Mouse (Mus musculus) heart, embryonic 13.5 days (tissue): ENCODE data around the gene Ddx10. TPM values are rescaled to one million over a fixed set of nuclear protein-coding genes. Genes with fewer than 3 reads are reported as not detected.

ENCODE experiments used
- ATAC-seq: fragments of 200-750 bp; cut with Nextera tagmentation; 2 replicates; pipeline ENCODE4 v1.8.0; 2017; ENCODE audit warnings: moderate TSS enrichment; ENCODE audit not compliant: insufficient number of reproducible peaks, low FRiP score, low TSS enrichment; ENCODE audit errors: extremely low read depth
- H3K27ac ChIP-seq: fragments of 300-500 bp; sonication (generic); replicated peaks from 2 replicates; pipeline ENCODE4 v1.5.1; 2015; ENCODE audit warnings: moderate library complexity, mild to moderate bottlenecking, inconsistent platforms
- H3K27me3 ChIP-seq: fragments of 300-500 bp; sonication (generic); replicated peaks from 2 replicates; pipeline ENCODE4 v1.6.1; 2015; ENCODE audit warnings: mild to moderate bottlenecking, inconsistent platforms
- H3K36me3 ChIP-seq: fragments of 300-500 bp; sonication (generic); 2 replicates; pipeline ENCODE4 v1.6.1; 2015; ENCODE audit warnings: mild to moderate bottlenecking, inconsistent platforms
- H3K4me1 ChIP-seq: fragments of 300-500 bp; sonication (generic); 2 replicates; pipeline ENCODE4 v1.6.1; 2015; ENCODE audit warnings: inconsistent platforms
- H3K4me2 ChIP-seq: fragments of 300-500 bp; sonication (generic); 2 replicates; pipeline ENCODE4 v1.6.1; 2015; ENCODE audit warnings: inconsistent platforms, mild to moderate bottlenecking, moderate library complexity
- H3K4me3 ChIP-seq: fragments of 300-500 bp; sonication (generic); 2 replicates; pipeline ENCODE4 v1.5.1; 2015; ENCODE audit warnings: moderate library complexity, mild to moderate bottlenecking, inconsistent platforms
- H3K9ac ChIP-seq: fragments of 300-500 bp; sonication (generic); 2 replicates; pipeline ENCODE4 v1.6.1; 2015; ENCODE audit warnings: inconsistent platforms, mild to moderate bottlenecking, moderate library complexity
- H3K9me3 ChIP-seq: fragments of 300-500 bp; sonication (generic); 2 replicates; pipeline ENCODE4 v1.6.1; 2016; ENCODE audit warnings: inconsistent platforms
- WGBS: fragments of 180-500 bp; shearing (Covaris S2); methylation state at CpG from one replicate; pipeline ENCODE4 v1.1.7; 2015; ENCODE audit warnings: mixed read lengths; 5-methylcytosine and 5-hydroxymethylcytosine counted together
- polyA plus RNA-seq: library from polyadenylated mRNA; unstranded; fragments of >200 nt; fragmentation: Nextera tagmentation; extraction: Ambion mirVana; gene quantifications from 2 replicates; pipeline ENCODE4 v1.2.1, GENCODE M21; 2015

The Ddx10 gene
- polyA plus RNA-seq, 1 experiment from 2014 or later = 16.9 TPM

DNA sequence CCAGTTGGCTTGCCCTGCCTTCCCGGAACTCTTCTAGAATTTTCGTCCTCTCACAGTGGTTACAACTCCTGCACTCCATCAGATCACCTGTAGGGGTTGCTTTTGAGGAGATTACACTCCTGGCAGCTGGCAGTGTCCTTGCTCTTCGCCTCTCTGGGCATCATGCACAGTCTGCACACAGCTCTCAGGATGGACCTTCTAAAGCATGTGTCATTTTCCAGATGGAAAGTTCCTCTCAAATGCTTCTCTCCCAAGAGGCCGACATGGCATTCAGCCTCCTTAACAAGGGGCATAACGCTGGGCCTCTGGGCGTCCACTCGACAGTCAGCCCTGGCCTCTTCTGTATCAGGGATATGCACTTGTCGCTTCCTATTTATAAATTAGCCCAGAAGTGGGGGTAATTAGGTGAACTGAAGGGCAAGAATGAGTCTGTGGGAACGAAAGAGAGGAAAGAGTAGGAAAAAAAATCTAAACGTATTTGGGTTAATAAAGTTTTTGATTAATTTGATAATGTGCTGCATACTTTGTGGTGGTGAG, 174.2 kb downstream of the Ddx10 start:
- Histone ChIP-seq H3K27me3 (no peaks in the 10 kb centered on the region), H3K9ac (no peak overlapping the region), H3K36me3 (no peaks in the 10 kb centered on the region), H3K4me1 (peaks cover 19% of the 10 kb centered on the region), H3K4me3 (no peak overlapping the region), H3K4me2 (no peak overlapping the region), H3K27ac (peak overlapping the region; percentile 25), H3K9me3 (no peaks in the 10 kb centered on the region)
- 51% methylated on average over 10 of the region's 10 CpGs for WGBS
- ATAC-seq = peak; percentile 28; the same call in 1 of the 2 replicates

GRCm38 (mm10) chr9:53072088-53072487, 175.8 kb downstream of the Ddx10 start:
- no peak for ATAC-seq

GRCm38 (mm10) chr9:53070875-53071524, 176.9 kb downstream of the Ddx10 start:
- Histone ChIP-seq H3K4me2 (no peak overlapping the region), H3K36me3 (no peaks in the 10 kb centered on the region), H3K4me3 (no peak overlapping the region), H3K27ac (no peak overlapping the region), H3K4me1 (peaks cover 23% of the 10 kb centered on the region), H3K9me3 (no peaks in the 10 kb centered on the region), H3K9ac (no peak overlapping the region), H3K27me3 (no peaks in the 10 kb centered on the region)
- ATAC-seq = no peak
- WGBS = 76% methylated on average over 12 of the region's 12 CpGs

More at GRCm38 (mm10) chr9:53072088-53072487, 175.8 kb downstream of the Ddx10 start:
- no peaks in the 10 kb centered on the region for H3K36me3 ChIP-seq
- no peak overlapping the region for H3K9ac ChIP-seq
- WGBS = 82% methylated on average over 9 of the region's 9 CpGs
- H3K4me3 ChIP-seq = no peak overlapping the region
- no peak overlapping the region for H3K4me2 ChIP-seq
- no peak overlapping the region for H3K27ac ChIP-seq
- no peaks in the 10 kb centered on the region for H3K9me3 ChIP-seq
- H3K4me1 ChIP-seq = peaks cover 19% of the 10 kb centered on the region
- no peaks in the 10 kb centered on the region for H3K27me3 ChIP-seq

GRCm38 (mm10) chr9:53068166-53068565, 179.7 kb downstream of the Ddx10 start:
- H3K9me3 ChIP-seq = no peaks in the 10 kb centered on the region
- H3K4me1 ChIP-seq = peaks cover 26% of the 10 kb centered on the region
- H3K4me2 ChIP-seq = no peak overlapping the region
- no peaks in the 10 kb centered on the region for H3K36me3 ChIP-seq
- no peak overlapping the region for H3K9ac ChIP-seq
- no peak overlapping the region for H3K4me3 ChIP-seq
- ATAC-seq = no peak
- H3K27ac ChIP-seq = no peak overlapping the region
- H3K27me3 ChIP-seq = no peaks in the 10 kb centered on the region
- WGBS = 71% methylated on average over 5 of the region's 5 CpGs

DNA sequence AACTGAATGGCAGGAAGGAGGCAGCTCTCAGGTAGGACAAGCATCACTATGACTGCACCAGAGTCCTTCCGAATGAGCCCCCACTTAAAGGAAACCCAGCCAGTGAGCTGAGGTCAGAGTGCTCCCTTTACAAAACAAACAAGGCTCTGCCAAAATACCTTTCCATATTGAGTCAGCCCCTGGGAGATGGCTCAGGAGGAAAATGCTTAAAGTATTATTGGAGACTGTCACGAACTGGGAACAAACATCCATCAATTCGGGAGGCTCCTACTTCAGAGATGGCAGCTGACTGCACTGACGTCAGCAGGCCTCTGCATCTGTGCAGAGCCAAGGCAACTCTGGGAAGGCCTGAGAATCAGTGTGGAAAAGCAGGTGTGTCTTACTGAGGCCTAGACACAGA, 181.4 kb downstream of the Ddx10 start:
- WGBS = 54% methylated on average over 4 of the region's 4 CpGs

DNA sequence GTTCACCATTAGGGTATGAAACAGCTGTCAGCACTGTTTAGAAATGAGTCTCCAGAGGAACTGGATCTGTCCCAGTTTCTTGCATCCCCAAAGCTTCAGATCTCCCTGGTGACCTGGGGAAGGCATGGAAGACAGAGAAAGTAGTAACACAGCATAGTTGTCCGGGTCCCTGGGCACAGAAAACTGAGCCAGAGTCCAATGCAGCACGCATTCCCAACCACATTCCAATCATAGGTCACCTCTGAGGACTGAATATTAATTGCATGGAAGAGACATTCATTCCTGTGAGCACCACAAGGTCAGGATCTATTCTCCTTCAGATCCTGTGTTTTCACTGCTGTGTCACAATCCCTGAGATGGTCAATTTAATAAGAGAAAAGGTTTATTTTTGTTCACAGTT, 182.8 kb downstream of the Ddx10 start:
- Histone ChIP-seq H3K27me3 (no peaks in the 10 kb centered on the region), H3K4me3 (no peak overlapping the region), H3K4me2 (no peak overlapping the region), H3K27ac (peak overlapping the region; percentile 87), H3K9me3 (no peaks in the 10 kb centered on the region), H3K9ac (no peak overlapping the region), H3K36me3 (no peaks in the 10 kb centered on the region), H3K4me1 (peaks cover 26% of the 10 kb centered on the region)
- ATAC-seq = no peak
- WGBS = 19% methylated on average over 2 of the region's 2 CpGs

More for the DNA sequence above, 181.4 kb downstream of the Ddx10 start:
- no peak overlapping the region; the same call in 1 of the 2 replicates for H3K27ac ChIP-seq
- H3K27me3 ChIP-seq = no peaks in the 10 kb centered on the region
- H3K36me3 ChIP-seq = no peaks in the 10 kb centered on the region
- no peak overlapping the region for H3K4me3 ChIP-seq
- peaks cover 26% of the 10 kb centered on the region for H3K4me1 ChIP-seq
- no peak overlapping the region for H3K9ac ChIP-seq
- no peaks in the 10 kb centered on the region for H3K9me3 ChIP-seq
- no peak overlapping the region for H3K4me2 ChIP-seq
- no peak for ATAC-seq

- Histone ChIP-seq H3K4me1 (peaks cover 26% of the 10 kb centered on the region), H3K27ac (peak overlapping the region; percentile 87), H3K4me2 (no peak overlapping the region), H3K4me3 (no peak overlapping the region), H3K9ac (no peak overlapping the region), H3K36me3 (no peaks in the 10 kb centered on the region), H3K9me3 (no peaks in the 10 kb centered on the region), H3K27me3 (no peaks in the 10 kb centered on the region)
- ATAC-seq = no peak; the same call in 1 of the 2 replicates
- WGBS = 26% methylated on average over 6 of the region's 6 CpGs
Measured at GRCm38 (mm10) chr9:53064531-53064930, 183.3 kb downstream of the Ddx10 start.

DNA sequence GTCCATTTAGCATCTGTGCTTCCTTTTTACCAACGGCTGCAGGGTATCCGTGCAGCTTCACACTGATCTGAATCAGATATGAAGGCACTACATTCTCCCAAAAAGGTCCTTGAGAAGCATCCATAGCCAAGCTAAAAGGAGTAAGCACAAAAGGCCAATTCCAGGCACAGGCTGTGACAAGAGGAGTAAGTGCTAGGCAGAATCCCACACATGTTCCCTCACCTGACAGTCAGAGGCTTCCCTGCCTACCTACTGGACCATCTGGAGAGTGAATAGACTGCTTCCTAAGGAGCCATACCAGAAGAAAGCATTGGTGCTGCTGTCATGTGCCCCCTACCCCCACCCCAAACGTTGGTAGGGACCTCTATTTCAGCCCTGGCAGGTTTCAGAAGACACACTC, 192.5 kb downstream of the Ddx10 start:
- H3K27me3 ChIP-seq = no peaks in the 10 kb centered on the region
- ATAC-seq = no peak
- H3K36me3 ChIP-seq = no peaks in the 10 kb centered on the region
- 41% methylated on average over 3 of the region's 3 CpGs for WGBS
- H3K9me3 ChIP-seq = no peaks in the 10 kb centered on the region
- no peak overlapping the region for H3K9ac ChIP-seq
- H3K27ac ChIP-seq = peak overlapping the region; percentile 63
- no peak overlapping the region for H3K4me3 ChIP-seq
- H3K4me1 ChIP-seq = peaks cover 18% of the 10 kb centered on the region
- 0 out of 2 replicates have a peak overlapping the region, but pooled peaks have one; percentile 19 for H3K4me2 ChIP-seq

Other genes starting within 250 kb of the Ddx10 start
- gene Exph5, start 53.6 kb upstream of the Ddx10 start, polyA plus RNA-seq = 0.23 and 0.51 TPM in 2 replicates
- gene Kdelc2, start 136.0 kb upstream of the Ddx10 start, polyA plus RNA-seq = 21.0 and 21.6 TPM in 2 replicates
- gene 4930550C14Rik, start 154.3 kb upstream of the Ddx10 start, polyA plus RNA-seq = 0.36 and 0.41 TPM in 2 replicates